Mouse (Mus musculus): ENCODE results near the gene Tmod2.

Gene Tmod2

GRCm38 (mm10) chr9:75600166-75600934 is 10.8 kb downstream of the Tmod2 start:
- no peak for DNase-seq (ENCODE audit: low read depth, low spot score)

DNA sequence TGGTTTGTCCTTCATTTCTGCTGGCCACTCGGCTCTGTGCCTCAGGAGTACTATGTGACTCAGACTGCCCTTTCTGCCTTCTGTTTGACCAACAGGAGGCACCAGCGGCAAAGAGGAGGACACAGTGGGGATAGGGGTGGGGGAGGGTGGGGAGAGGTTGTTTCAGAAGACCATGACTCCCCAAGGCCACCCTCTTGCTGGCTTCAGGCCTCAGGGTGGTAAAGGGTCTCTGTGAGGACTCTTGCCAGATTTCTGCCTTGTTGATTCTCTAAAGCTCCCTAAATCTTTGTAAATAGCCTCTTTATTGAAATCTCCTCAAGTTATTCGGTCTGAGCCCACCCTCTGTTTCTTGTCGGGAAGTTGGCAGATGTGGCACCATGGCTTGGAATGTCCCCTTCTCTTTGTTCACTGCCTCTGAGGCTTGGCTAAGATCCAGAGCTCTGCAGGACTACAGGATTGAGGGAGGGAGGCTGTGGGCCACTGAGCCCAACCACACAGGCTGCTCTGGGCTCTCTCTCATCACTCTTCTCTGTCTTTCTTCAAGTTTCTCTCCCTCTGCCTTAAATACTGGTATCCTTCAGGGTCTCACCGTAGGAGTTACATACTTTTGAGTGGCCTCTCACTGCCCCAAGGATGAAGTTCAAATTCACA is 11.8 kb downstream of the Tmod2 start:
- peak; percentile 69 for DNase-seq (ENCODE audit: low read depth, low spot score)

- DNase-seq (ENCODE audit: low read depth, low spot score), result no peak
Measured at GRCm38 (mm10) chr9:75597596-75597995, 13.5 kb downstream of the Tmod2 start.

GRCm38 (mm10) chr9:75597036-75597435 is 14.1 kb downstream of the Tmod2 start:
- no peak for DNase-seq (ENCODE audit: low read depth, low spot score)

GRCm38 (mm10) chr9:75593481-75593880 is 17.6 kb downstream of the Tmod2 start:
- no peak for DNase-seq (ENCODE audit: low read depth, low spot score)

- DNase-seq (ENCODE audit: low read depth, low spot score), result no peak
Measured at GRCm38 (mm10) chr9:75589850-75590790, 21.0 kb downstream of the Tmod2 start.

DNA sequence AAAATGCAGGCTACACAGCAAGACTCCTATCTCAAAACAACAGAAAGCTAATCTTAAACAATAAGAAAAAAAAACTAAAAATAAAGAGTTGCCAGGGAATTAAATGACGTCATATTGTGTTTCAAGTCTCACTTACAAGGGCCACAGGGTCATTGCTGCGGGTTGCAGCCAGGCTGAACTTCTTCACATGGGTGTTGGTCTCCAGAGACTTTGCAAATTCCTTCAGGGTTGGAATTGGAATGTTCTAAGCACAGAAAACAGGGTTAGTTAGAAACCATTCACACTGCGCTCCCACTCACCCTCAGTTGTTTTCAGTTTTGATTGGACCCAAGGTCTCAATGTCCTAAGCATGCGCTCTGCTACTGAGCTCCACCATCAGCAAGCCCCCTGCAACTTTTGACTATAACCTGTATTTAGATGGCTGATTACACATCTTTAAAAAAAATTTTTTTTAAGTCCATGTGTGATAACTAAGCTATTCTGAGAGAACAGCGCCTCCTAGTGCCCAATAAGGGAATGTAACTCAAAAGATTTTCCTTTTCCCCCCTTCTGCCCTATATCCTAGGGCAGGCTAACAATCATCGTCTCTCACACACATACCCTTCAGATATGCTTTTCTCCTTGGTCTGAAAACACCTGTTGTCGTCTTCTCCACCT is 29.3 kb downstream of the Tmod2 start:
- DNase-seq (ENCODE audit: low read depth, low spot score), result no peak

DNA sequence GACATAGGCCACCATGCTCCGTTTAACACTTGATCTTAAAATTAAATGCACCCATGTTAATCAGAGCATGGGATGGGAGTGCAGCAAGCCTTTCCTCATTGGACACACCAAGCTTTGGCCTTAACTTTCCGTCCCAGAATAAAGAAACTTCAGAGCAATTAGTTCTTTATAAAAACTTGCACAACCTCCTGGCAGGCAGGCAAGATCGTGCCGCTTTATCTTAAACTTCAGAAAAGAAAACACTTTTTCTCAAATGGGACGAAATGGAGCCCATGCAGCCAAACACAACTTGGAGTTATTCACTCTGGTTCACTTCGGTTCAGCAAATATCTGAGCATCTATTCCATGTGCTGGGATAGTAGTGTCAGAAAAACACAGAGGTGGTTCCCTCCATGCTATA is 31.8 kb downstream of the Tmod2 start:
- no peak for DNase-seq (ENCODE audit: low read depth, low spot score)

GRCm38 (mm10) chr9:75571036-75571942 is 39.8 kb downstream of the Tmod2 start:
- no peak for DNase-seq (ENCODE audit: low read depth, low spot score)

- DNase-seq (ENCODE audit: low read depth, low spot score), result no peak
Measured at GRCm38 (mm10) chr9:75568399-75568798, 42.7 kb downstream of the Tmod2 start.

- DNase-seq (ENCODE audit: low read depth, low spot score), result no peak
Measured at GRCm38 (mm10) chr9:75564892-75565291, 46.2 kb downstream of the Tmod2 start.

GRCm38 (mm10) chr9:75563622-75564021 is 47.5 kb downstream of the Tmod2 start:
- no peak for DNase-seq (ENCODE audit: low read depth, low spot score)

- DNase-seq (ENCODE audit: low read depth, low spot score), result no peak
Measured at GRCm38 (mm10) chr9:75563176-75563575, 47.9 kb downstream of the Tmod2 start.

DNA sequence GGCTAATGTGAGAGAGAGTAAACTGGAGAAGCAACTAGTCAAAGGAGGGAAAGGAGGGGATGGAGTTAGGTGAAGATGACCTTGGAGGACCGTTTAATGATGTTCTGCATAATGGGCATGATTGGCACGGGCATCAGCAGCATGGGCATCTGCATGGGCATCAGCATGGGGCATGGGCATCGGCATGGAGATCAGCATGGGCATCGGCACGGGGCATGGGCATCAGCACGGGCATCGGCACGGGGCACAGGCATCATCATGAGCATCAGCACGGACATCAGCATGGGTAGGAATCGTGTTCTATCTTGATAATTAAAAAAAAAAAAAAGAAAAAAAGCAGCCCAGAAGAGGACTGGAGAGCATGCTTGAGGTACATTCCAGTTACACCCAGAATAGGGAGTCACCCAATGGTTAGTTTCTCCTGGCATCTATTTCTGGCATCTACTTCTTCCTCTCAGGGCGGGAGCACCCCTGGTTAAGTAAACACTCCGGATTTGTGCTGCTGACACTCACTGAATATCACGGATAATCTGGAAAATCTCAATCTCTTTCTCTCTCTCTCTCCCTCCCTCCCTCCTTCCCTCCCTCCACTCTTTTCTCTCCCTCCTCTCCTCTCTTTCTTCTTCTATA is 50.0 kb downstream of the Tmod2 start:
- no peak for DNase-seq (ENCODE audit: low read depth, low spot score)

DNA sequence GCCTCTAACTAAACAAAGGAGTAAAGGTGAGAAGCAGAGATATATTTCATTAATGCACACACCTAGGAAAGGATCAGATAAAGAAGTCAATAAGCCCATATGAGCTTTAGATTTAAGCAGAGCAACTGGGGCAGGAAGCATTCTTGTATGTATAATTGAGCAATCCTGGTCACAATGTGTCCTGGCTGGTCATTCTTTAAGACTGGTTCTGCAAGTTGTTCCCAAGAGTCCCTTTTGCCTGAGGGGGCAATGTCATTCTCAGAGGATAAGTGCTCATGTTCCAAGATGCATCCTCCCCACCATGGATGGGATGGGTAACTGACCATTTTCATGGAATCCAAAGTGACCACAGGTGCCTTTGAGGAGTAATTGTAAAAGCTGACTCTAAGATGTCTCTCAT is 50.8 kb downstream of the Tmod2 start:
- no peak for DNase-seq (ENCODE audit: low read depth, low spot score)

DNA sequence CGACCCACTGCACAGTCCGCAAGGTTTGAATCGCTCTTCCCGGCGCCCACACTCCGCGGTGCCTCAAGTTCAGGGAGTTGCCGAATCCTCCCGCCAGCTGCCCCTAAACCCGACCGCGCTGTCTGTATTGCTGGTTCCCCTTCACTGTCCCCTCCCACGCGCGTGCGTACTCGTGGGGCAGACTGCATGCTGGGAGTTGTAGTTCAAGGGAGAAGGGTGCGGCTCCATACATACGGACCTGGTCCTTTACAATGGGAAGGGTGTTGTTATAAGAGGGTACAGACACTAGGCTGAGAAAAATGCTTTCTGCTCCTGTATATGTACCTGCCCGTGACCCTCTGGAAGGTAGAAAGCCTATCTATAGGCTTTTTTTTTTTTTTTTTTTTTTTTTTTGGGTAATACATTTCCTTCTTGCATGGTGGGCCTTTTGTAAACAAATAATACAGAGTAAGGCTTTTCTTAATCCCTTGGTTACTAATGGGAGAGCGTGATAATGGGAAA is 51.6 kb downstream of the Tmod2 start, which contains the start of gene Tmod3:
Gene Tmod3, minus strand, starts transcription at position 146 of the 501 bp plus-strand sequence.
- DNase-seq (ENCODE audit: low read depth, low spot score), result peak; percentile 89

DNA sequence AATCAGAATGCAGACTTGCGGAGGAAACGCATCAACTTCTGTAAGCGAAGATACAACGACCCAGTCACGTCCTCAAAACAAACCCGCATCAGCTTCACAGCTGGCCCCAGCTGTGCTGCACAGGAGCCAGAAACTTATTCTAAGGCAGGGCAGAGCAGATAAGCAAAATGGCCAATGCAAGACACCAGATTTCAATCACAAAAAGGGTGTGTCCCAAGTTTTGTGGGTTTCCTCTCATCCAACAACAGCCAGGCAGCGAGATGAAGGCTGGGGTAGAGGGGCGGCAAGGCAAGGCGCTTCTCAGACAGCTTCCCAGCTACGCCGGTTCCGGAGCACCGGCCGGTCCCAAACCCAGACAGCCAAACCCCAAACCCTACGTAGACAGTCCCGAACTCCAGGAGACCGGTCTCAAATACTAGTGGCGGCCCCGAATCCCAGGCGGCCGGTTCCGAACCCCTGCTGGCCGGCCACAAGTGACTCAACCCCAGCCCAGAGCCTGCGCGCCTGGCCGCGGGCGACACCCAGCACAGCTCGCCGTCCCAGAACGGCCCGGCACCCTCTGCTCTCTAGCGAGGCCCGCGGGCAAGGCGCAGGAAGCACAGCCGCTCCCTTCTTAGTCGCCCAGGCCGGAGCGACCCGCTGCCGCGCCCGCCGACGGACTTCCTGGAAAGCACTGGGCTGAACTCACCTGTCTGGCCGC is 52.2 kb downstream of the Tmod2 start:
- DNase-seq (ENCODE audit: low read depth, low spot score), result no peak

DNA sequence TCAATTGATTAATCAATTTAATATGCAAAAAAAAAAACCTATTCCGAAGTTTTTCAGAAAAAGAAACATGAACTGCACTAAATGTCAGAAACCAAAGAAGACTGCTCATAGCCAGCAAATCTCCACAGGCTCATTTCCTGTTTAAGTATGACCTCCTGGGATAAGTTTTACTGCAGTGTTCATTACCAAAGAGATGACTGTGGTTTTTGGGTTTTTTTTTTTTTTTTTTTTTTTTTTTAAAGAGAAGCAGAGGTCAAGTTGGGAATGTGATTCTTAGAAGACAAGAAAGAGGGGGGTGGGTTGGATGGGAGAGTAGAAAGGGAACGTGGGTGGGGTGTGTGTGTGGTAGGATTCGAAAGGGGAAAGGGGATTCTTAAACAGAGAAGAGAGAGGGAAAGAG is 52.8 kb downstream of the Tmod2 start:
- no peak for DNase-seq (ENCODE audit: low read depth, low spot score)

GRCm38 (mm10) chr9:75553719-75554118 is 57.4 kb downstream of the Tmod2 start:
- no peak for DNase-seq (ENCODE audit: low read depth, low spot score)
